29 mouse cellular contexts compared by ENCODE assay signal in the genomic region with DNA sequence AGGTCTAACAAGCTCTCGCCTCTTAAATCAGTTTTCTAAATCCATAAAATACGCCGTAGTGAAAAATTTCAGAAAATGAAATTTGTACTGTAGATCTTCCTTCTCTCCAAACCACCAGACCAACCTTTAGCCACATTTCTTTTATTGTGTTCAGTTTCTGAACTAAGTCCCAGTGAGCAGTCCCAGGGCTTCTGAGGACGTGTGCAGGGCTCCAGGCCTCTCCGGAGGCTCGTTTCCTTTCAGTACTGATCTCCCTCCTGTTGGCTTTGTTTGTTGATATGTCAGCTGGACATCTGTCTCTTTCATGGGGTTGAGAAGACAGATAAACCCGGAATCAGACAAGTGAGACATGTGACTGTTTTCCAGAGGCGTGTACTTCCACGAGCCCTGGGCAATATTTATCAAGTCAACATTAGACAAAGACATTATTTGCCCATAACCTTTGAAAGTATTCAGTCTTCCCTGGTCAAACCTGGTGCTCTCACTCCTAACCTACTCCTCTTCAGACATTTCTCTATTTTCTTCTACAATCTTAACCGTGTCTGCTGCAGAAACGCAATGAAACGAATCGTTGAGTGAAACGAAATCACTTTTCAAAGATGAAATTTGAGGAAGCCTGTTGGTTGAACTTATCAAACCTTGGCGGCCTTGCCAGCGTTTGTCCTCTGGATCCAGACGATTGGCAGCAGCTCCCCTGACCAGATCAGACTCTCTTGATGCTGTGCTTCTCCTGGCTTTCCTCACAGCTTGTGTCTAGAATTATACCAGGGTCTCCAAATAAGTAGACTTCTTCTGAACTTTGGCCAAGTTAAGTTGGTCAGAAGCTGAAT.
A peak's percentile ranks its signal among the peaks of the same experiment; 100 is the strongest.
DNase-seq lines count a peak whose midpoint lies in the region; ATAC-seq and TF ChIP-seq lines count a peak whose summit lies in the region.
"Had no signal": no experiment of that assay in that cellular context is flagged by ENCODE, and none has a peak within 500 bp of the region (broad histone marks: within the 10 kb centered on the region; RNA-seq: fewer than 3 reads in every experiment).

No protein-coding gene starts in this region.

- no peak for ATAC-seq in liver, embryonic 11.5 days (replicated peaks; ENCODE audit: low FRiP score)
- no peak for ATAC-seq in neural tube, embryonic 13.5 days (ENCODE audit: low read depth)
- ATAC-seq: forebrain, postnatal 0 days; inflammation-experienced regulatory T-cells, adult 6 months had no signal

- no peak overlapping the region for H3K27ac ChIP-seq in liver, adult 2 months (replicated peaks; ENCODE audit: insufficient read depth, low read depth, low read length)
- no peak overlapping the region for H3K27ac ChIP-seq in liver, embryonic 11.5 days (ENCODE audit: low read depth, low read length)
- H3K27ac ChIP-seq in neural tube, embryonic 13.5 days (replicated peaks) = 0 out of 2 replicates have a peak overlapping the region, but pooled peaks have one; percentile 18
- no peak overlapping the region for H3K27ac ChIP-seq in limb, embryonic 10.5 days
- H3K27ac ChIP-seq: embryonic facial prominence, embryonic 10.5 days; embryonic facial prominence, embryonic 15.5 days; forebrain, embryonic 12.5 days; heart, embryonic 13.5 days; hindbrain, embryonic 13.5 days; kidney, embryonic 15.5 days; layer of hippocampus, adult 2 months; liver, embryonic 15.5 days; lung, embryonic 15.5 days; neural tube, embryonic 15.5 days had no signal

- no peak overlapping the region for H3K4me3 ChIP-seq in liver, adult 2 months (ENCODE audit: insufficient read depth, low read depth, low read length)
- no peak overlapping the region for H3K4me3 ChIP-seq in liver, embryonic 11.5 days (ENCODE audit: low read depth, low read length)
- no peak overlapping the region for H3K4me3 ChIP-seq in neural tube, embryonic 13.5 days
- H3K4me3 ChIP-seq in limb, embryonic 10.5 days = no peak overlapping the region
- H3K4me3 ChIP-seq: embryonic facial prominence, embryonic 10.5 days; embryonic facial prominence, embryonic 15.5 days; forebrain, embryonic 12.5 days; heart, embryonic 13.5 days; hindbrain, embryonic 13.5 days; kidney, embryonic 15.5 days; layer of hippocampus, adult 2 months; liver, embryonic 15.5 days; lung, embryonic 15.5 days; neural tube, embryonic 15.5 days had no signal

- H3K36me3 ChIP-seq in liver, adult 2 months (ENCODE audit: control insufficient read depth, insufficient read depth, low read length) = no peaks in the 10 kb centered on the region
- H3K36me3 ChIP-seq in liver, embryonic 11.5 days (ENCODE audit: control insufficient read depth, insufficient read depth, low read length) = 0 out of 2 replicates have a peak, but pooled peaks cover 3% of the 10 kb centered on the region
- peaks cover 73% of the 10 kb centered on the region for H3K36me3 ChIP-seq in neural tube, embryonic 13.5 days
- H3K36me3 ChIP-seq in limb, embryonic 10.5 days = peaks cover 87% of the 10 kb centered on the region
- H3K36me3 ChIP-seq: G1E; liver, embryonic 15.5 days had no signal

- no peaks in the 10 kb centered on the region for H3K4me1 ChIP-seq in liver, adult 2 months (ENCODE audit: control insufficient read depth, insufficient read depth, low read length)
- H3K4me1 ChIP-seq in liver, embryonic 11.5 days (replicated peaks; ENCODE audit: control insufficient read depth, insufficient read depth, low read length) = no peaks in the 10 kb centered on the region
- H3K4me1 ChIP-seq in neural tube, embryonic 13.5 days (replicated peaks) = peaks cover 5% of the 10 kb centered on the region; the same call in 1 of the 2 replicates
- no peaks in the 10 kb centered on the region for H3K4me1 ChIP-seq in limb, embryonic 10.5 days
- H3K4me1 ChIP-seq: embryonic facial prominence, embryonic 10.5 days; embryonic facial prominence, embryonic 15.5 days; forebrain, embryonic 12.5 days; heart, embryonic 13.5 days; kidney, embryonic 15.5 days; liver, embryonic 15.5 days; lung, embryonic 15.5 days had no signal

- H3K9me3 ChIP-seq in liver, embryonic 11.5 days (ENCODE audit: control insufficient read depth, low read length) = no peaks in the 10 kb centered on the region
- no peaks in the 10 kb centered on the region for H3K9me3 ChIP-seq in neural tube, embryonic 13.5 days
- H3K9me3 ChIP-seq in limb, embryonic 10.5 days (replicated peaks) = no peaks in the 10 kb centered on the region
- H3K9me3 ChIP-seq: embryonic facial prominence, embryonic 10.5 days; embryonic facial prominence, embryonic 15.5 days; forebrain, embryonic 12.5 days; heart, embryonic 13.5 days; hindbrain, embryonic 13.5 days; kidney, embryonic 15.5 days; liver, embryonic 15.5 days; lung, embryonic 15.5 days; neural tube, embryonic 15.5 days had no signal

- DNase-seq in heart, adult 11 months = peak; percentile 76
- no peak for DNase-seq in heart, adult 18-20 months
- peak; percentile 73 for DNase-seq in liver, adult 2 months (ENCODE audit: extremely low read depth, low read depth, low spot score)
- no peak for DNase-seq in liver, embryonic 11.5 days (ENCODE audit: low spot score)
- DNase-seq in neural tube, embryonic 10.5 days (ENCODE audit: extremely low spot score, low spot score) = no peak
- no peak for DNase-seq in limb, embryonic 10.5 days (ENCODE audit: low spot score)
- DNase-seq: adrenal gland, postnatal 10 days; cerebellum, adult 8-10 months; cerebellum, postnatal 25 days; forebrain, postnatal 0 days; gastrocnemius, postnatal 10 days; kidney, adult 18-20 months; kidney, postnatal 25 days; retina, postnatal 1 day; right cerebral cortex, postnatal 14 days; thymus, postnatal 25 days had no signal

- H3K4me2 ChIP-seq in liver, embryonic 11.5 days = no peak overlapping the region
- H3K4me2 ChIP-seq in neural tube, embryonic 13.5 days = no peak overlapping the region
- H3K4me2 ChIP-seq: embryonic facial prominence, embryonic 15.5 days; forebrain, embryonic 12.5 days; heart, embryonic 13.5 days; hindbrain, embryonic 13.5 days; kidney, embryonic 15.5 days; liver, embryonic 15.5 days; lung, embryonic 15.5 days; neural tube, embryonic 15.5 days had no signal

- H3K9ac ChIP-seq in liver, adult 2 months (ENCODE audit: low read depth, low read length) = no peak overlapping the region
- no peak overlapping the region for H3K9ac ChIP-seq in liver, embryonic 11.5 days (ENCODE audit: low read depth, low read length)
- no peak overlapping the region for H3K9ac ChIP-seq in neural tube, embryonic 13.5 days
- H3K9ac ChIP-seq: embryonic facial prominence, embryonic 15.5 days; forebrain, embryonic 12.5 days; forebrain, postnatal 0 days; heart, embryonic 13.5 days; hindbrain, embryonic 13.5 days; kidney, embryonic 15.5 days; liver, embryonic 15.5 days; lung, embryonic 15.5 days; neural tube, embryonic 15.5 days had no signal

- H3K79me2 ChIP-seq in liver, adult 2 months (ENCODE audit: control insufficient read depth, insufficient read depth, low read length) = no peaks in the 10 kb centered on the region

- WGBS in liver, adult 2 months = 33% methylated on average over 17 of the region's 17 CpGs
- WGBS in liver, embryonic 11.5 days = 69% methylated on average over 17 of the region's 17 CpGs
- 74% methylated on average over 17 of the region's 17 CpGs for WGBS in neural tube, embryonic 13.5 days
- 89% methylated on average over 17 of the region's 17 CpGs for WGBS in limb, embryonic 10.5 days

- H3K27me3 ChIP-seq in liver, adult 2 months (ENCODE audit: control insufficient read depth, insufficient read depth, low read length) = no peaks in the 10 kb centered on the region
- H3K27me3 ChIP-seq in liver, embryonic 11.5 days (replicated peaks; ENCODE audit: control insufficient read depth, insufficient read depth, low read length) = no peaks in the 10 kb centered on the region
- H3K27me3 ChIP-seq in neural tube, embryonic 13.5 days = no peaks in the 10 kb centered on the region
- H3K27me3 ChIP-seq in limb, embryonic 10.5 days (ENCODE audit: low read depth, poor library complexity, severe bottlenecking) = no peaks in the 10 kb centered on the region
- H3K27me3 ChIP-seq: embryonic facial prominence, embryonic 15.5 days; forebrain, embryonic 12.5 days; heart, embryonic 13.5 days; hindbrain, embryonic 13.5 days; kidney, embryonic 15.5 days; liver, embryonic 15.5 days; lung, embryonic 15.5 days; neural tube, embryonic 15.5 days had no signal

- TF ChIP-seq CTCF in liver, adult 2 months (IDR thresholded peaks at IDR 0.05; ENCODE audit: low read depth, low read length) = no peak

- TF ChIP-seq POLR2A in liver, adult 2 months (IDR thresholded peaks at IDR 0.05; ENCODE audit: extremely low read depth, insufficient read depth, low read length) = no peak

Comparison
In these comparisons a context has a peak if more than half of its experiments do, and no peak if none do; other contexts are left out.
1. DNase-seq: peak in heart, adult 11 months (single experiment) and liver, adult 2 months (single experiment); none in heart, adult 18-20 months (0 of 2), liver, embryonic 11.5 days (single experiment), neural tube, embryonic 10.5 days (single experiment) and limb, embryonic 10.5 days (single experiment).